Mouse (Mus musculus): ENCODE measurements around the gene Dhx34. TPM values are rescaled to one million over a fixed set of nuclear protein-coding genes. Genes with fewer than 3 reads are reported as not detected.

The Dhx34 gene
- polyA plus RNA-seq, 1 experiment from 2014 or later, result 5.6 TPM

DNA sequence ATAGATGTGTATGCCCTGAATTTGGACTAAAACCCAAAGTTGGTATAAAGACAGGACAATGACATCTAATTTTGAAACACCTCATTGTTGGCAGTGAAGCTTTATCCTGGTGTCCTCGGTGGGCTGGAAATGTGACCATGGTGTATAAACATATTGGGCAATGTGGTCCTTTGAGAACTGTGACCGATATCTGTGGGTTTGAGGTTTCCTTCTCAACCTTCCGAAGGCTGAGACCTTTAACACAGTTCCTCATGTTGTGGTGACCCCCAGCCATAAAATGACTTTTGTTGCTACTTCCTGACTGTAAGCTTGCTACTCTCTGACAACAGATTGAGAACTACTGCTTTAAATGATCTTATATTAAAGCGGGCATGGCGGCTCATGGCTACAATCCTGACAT lies 28.9 kb upstream of the Dhx34 start:
- no peaks in the 10 kb centered on the region for H3K27me3 ChIP-seq
- H3K4me3 ChIP-seq (replicated peaks), result no peak overlapping the region
- no peaks in the 10 kb centered on the region for H3K36me3 ChIP-seq (replicated peaks)
- 7% methylated on average over 5 of the region's 5 CpGs for WGBS (ENCODE audit: insufficient replicate concordance)
- H3K4me2 ChIP-seq, result no peak overlapping the region
- ATAC-seq (ENCODE audit: insufficient read depth), result no peak
- H3K9me3 ChIP-seq (replicated peaks), result no peaks in the 10 kb centered on the region
- no peak overlapping the region for H3K9ac ChIP-seq
- peaks cover 11% of the 10 kb centered on the region for H3K4me1 ChIP-seq (replicated peaks)
- H3K27ac ChIP-seq (replicated peaks), result no peak overlapping the region

DNA sequence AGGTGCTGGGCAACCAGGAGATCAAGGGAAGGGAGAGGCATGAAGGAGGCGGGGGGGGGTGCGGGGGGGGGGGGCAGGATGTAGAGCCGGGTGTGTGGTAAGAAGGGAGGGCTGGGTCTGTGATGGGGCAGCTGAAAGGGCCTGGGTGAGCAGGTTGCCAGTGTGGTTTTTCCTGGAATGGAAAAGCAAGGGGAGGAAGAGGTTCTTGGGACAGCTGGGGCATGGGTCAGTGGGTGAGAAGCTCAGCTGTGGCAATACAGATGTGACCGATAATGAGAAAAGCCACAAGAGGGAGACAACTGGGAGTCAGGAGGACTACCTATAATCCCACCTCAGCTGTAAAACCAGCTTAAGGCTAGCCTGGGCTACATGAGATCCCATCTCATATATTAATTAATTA lies 24.1 kb upstream of the Dhx34 start:
- H3K4me2 ChIP-seq, result no peak overlapping the region
- H3K9ac ChIP-seq, result no peak overlapping the region
- no peaks in the 10 kb centered on the region for H3K36me3 ChIP-seq (replicated peaks)
- no peaks in the 10 kb centered on the region for H3K27me3 ChIP-seq
- H3K9me3 ChIP-seq (replicated peaks), result no peaks in the 10 kb centered on the region
- H3K4me3 ChIP-seq (replicated peaks), result no peak overlapping the region
- 17% methylated on average over 2 of the region's 4 CpGs for WGBS (ENCODE audit: insufficient replicate concordance)
- no peak for ATAC-seq (ENCODE audit: insufficient read depth)
- H3K4me1 ChIP-seq (replicated peaks), result peaks cover 39% of the 10 kb centered on the region
- H3K27ac ChIP-seq (replicated peaks), result no peak overlapping the region

DNA sequence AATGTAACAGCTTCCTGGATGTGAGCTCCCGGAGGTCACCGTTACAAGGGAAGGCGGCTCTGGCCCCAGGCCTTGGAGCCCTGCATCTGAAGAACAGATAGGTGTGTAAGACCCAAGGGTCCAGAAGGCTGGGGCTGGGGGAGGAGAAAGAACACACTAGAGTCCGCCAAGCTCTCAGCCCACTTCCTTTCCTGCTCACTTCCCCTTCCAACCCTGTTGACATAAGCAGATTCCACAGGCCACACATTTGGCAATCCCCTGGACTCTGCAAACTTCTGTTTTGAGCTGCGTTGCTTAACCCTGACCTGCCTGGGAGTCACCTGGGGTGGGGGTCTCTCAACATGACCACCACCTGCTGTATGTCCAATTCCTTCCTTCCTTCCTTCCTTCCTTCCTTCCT lies 22.2 kb upstream of the Dhx34 start, which contains the start of gene C5ar2:
TSS of gene C5ar2 (minus strand) at position 88 of the 400 bp plus-strand sequence.
- ATAC-seq (ENCODE audit: insufficient read depth), result peak; percentile 28; the same call in 1 of the 2 replicates

DNA sequence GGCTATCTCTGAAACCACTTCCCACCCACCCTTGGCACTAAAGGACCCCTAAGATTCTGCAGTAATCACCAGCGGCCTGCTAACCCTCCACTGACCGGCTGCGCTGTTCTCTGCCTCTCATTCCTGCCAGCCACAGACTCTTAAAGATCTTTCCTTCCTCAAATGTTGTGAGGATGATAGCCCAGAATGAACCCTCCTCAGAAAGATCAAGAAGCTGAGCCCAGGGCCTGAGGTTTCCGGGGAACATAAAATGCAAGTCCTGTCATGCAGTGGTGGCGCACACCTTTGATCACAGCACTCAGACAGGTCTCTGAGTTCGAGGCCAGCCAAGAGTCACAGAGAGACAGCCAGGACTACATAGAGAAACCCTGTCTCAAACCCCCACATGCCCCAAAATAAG lies 20.4 kb upstream of the Dhx34 start:
- peak overlapping the region; percentile 56 for H3K27ac ChIP-seq (replicated peaks)
- 33% methylated on average over 6 of the region's 6 CpGs for WGBS (ENCODE audit: insufficient replicate concordance)
- peaks cover 56% of the 10 kb centered on the region for H3K4me1 ChIP-seq (replicated peaks)
- H3K27me3 ChIP-seq, result no peaks in the 10 kb centered on the region
- H3K4me2 ChIP-seq, result peak overlapping the region; percentile 19
- H3K4me3 ChIP-seq (replicated peaks), result no peak overlapping the region
- ATAC-seq (ENCODE audit: insufficient read depth), result no peak
- H3K9me3 ChIP-seq (replicated peaks), result no peaks in the 10 kb centered on the region
- peaks cover 2% of the 10 kb centered on the region; the same call in 1 of the 2 replicates for H3K36me3 ChIP-seq (replicated peaks)
- no peak overlapping the region for H3K9ac ChIP-seq

More for the DNA sequence above, 22.2 kb upstream of the Dhx34 start, which contains the start of gene C5ar2:
- WGBS (ENCODE audit: insufficient replicate concordance), result 48% methylated on average over 5 of the region's 5 CpGs
- no peaks in the 10 kb centered on the region for H3K9me3 ChIP-seq (replicated peaks)
- H3K4me2 ChIP-seq, result no peak within 1 kb of the TSS
- no peaks in the 10 kb centered on the region for H3K27me3 ChIP-seq
- no peaks in the 10 kb centered on the region for H3K36me3 ChIP-seq (replicated peaks)
- H3K9ac ChIP-seq, result no peak within 1 kb of the TSS
- H3K4me3 ChIP-seq (replicated peaks), result no peak within 1 kb of the TSS
- H3K27ac ChIP-seq (replicated peaks), result peak within 1 kb of the TSS; percentile 61
- peaks cover 53% of the 10 kb centered on the region for H3K4me1 ChIP-seq (replicated peaks)

DNA sequence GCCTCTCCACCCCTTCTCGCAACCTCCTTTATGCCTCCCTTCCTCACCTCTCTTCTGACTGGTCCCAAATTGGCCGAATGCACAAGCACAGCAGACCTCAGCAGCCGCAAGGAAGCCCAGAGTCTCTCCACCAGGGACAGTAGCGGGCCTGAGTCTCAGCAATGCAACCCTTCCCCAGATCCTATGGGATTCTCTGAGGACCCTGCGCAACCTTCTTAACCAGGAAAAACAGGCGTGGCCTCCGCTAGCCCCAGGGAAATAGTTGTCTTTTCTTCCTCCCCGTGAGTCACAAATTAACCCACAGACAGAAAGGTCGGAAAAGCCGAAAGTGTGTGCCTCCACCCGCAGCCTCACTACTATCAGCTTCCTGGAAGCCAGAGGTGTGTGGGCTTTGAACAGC lies 19.9 kb upstream of the Dhx34 start:
- Histone ChIP-seq H3K4me3 (replicated peaks) (no peak overlapping the region), H3K27me3 (no peaks in the 10 kb centered on the region), H3K9me3 (replicated peaks) (no peaks in the 10 kb centered on the region), H3K4me2 (peak overlapping the region; percentile 19), H3K27ac (replicated peaks) (peak overlapping the region; percentile 56), H3K4me1 (replicated peaks) (peaks cover 56% of the 10 kb centered on the region), H3K9ac (no peak overlapping the region), H3K36me3 (replicated peaks) (peaks cover 6% of the 10 kb centered on the region; the same call in 1 of the 2 replicates)
- 26% methylated on average over 11 of the region's 11 CpGs for WGBS (ENCODE audit: insufficient replicate concordance)
- ATAC-seq (ENCODE audit: insufficient read depth), result no peak

DNA sequence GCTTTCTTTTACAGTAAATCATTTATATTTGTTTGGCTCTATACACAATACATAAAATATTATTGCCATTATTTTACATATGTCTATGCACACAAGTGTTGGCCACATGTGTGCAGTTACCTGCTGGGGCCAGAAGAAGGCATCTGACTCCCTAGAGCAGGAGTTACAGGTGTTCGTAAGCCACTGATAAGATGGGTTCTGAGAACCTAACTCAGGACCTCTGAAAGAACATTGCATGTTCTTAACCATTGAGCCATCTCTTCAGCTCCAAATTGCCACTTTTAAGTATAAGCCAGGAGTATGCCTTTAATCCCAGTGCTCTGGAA lies 19.1 kb upstream of the Dhx34 start:
- Histone ChIP-seq H3K4me3 (replicated peaks) (no peak overlapping the region), H3K9ac (no peak overlapping the region), H3K36me3 (replicated peaks) (peaks cover 10% of the 10 kb centered on the region; the same call in 1 of the 2 replicates), H3K27me3 (no peaks in the 10 kb centered on the region), H3K4me1 (replicated peaks) (peaks cover 56% of the 10 kb centered on the region), H3K27ac (replicated peaks) (peak overlapping the region; percentile 87), H3K9me3 (replicated peaks) (no peaks in the 10 kb centered on the region), H3K4me2 (peak overlapping the region; percentile 65)
- 0 out of 2 replicates have a peak, but pooled peaks have one; percentile 5 for ATAC-seq (ENCODE audit: insufficient read depth)
- WGBS (ENCODE audit: insufficient replicate concordance), result 25% methylated on average over 1 of the region's 1 CpGs

DNA sequence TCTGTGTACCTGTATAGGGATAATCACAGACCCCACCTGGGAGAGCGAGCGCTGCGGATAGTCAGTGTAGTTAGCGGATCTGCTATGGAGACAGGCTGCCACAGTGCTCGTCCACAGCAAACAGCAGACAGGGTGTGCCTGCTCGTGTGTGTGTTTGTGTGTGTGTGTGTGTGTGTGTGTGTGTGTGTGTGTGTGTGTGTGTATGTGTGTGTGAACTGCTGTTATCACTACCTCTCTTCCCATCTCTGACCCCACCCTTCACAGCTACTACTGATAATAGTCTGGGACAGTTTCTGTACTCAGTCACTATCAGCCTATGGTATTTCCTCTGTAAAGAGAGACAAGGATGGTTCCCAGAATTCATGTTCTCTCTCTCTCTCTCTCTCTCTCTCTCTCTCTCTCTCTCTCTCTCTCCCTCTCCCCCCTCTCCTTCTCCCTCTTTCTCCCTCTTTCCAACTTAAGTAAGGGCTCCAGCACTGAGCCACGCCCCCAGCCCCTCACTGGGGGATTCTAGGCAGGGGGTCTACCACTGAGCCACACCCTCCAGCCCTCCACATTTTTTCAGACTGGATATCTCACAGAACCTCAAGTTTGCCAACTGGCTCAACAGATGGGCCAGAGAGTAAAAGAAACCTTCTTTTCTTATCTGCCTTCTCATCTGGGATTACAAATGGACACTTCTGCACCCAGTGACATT lies 18.6 kb upstream of the Dhx34 start:
- Histone ChIP-seq H3K27ac (replicated peaks) (peak overlapping the region; percentile 87), H3K4me3 (replicated peaks) (peak overlapping the region; percentile 36), H3K36me3 (replicated peaks) (peaks cover 10% of the 10 kb centered on the region; the same call in 1 of the 2 replicates), H3K9ac (peak overlapping the region; percentile 48), H3K9me3 (replicated peaks) (no peaks in the 10 kb centered on the region), H3K4me1 (replicated peaks) (peaks cover 56% of the 10 kb centered on the region), H3K4me2 (peak overlapping the region; percentile 65), H3K27me3 (no peaks in the 10 kb centered on the region)
- 26% methylated on average over 7 of the region's 7 CpGs for WGBS (ENCODE audit: insufficient replicate concordance)
- peak; percentile 87 for ATAC-seq (ENCODE audit: insufficient read depth)

DNA sequence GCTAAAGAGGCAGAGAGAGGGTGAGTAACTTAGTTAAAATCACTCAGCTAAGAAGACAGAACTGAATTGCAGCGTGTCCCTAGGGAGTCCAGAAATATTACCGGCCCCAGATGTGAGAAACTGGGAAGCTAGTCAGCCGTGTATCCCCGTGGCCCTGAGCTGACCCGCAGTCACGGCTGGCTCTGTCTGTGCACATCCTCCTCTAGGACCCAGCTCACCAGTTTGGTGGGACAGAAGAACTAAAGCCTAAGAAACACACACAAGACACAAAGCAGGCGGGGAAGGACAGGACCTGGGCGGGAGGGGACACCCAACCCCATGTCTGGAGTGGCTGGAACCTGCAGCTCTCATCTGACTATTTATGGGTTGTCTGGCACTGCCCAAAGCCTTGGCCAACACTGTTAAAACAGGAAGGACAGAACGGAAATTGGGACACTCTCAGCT lies 17.7 kb upstream of the Dhx34 start:
- H3K27ac ChIP-seq (replicated peaks), result peak overlapping the region; percentile 87
- WGBS (ENCODE audit: insufficient replicate concordance), result 38% methylated on average over 9 of the region's 9 CpGs
- peaks cover 50% of the 10 kb centered on the region for H3K4me1 ChIP-seq (replicated peaks)
- H3K36me3 ChIP-seq (replicated peaks), result peaks cover 10% of the 10 kb centered on the region; the same call in 1 of the 2 replicates
- H3K4me2 ChIP-seq, result peak overlapping the region; percentile 65
- H3K9ac ChIP-seq, result peak overlapping the region; percentile 48
- H3K9me3 ChIP-seq (replicated peaks), result no peaks in the 10 kb centered on the region
- 0 out of 2 replicates have a peak, but pooled peaks have one; percentile 22 for ATAC-seq (ENCODE audit: insufficient read depth)
- H3K4me3 ChIP-seq (replicated peaks), result peak overlapping the region; percentile 36
- no peaks in the 10 kb centered on the region for H3K27me3 ChIP-seq

DNA sequence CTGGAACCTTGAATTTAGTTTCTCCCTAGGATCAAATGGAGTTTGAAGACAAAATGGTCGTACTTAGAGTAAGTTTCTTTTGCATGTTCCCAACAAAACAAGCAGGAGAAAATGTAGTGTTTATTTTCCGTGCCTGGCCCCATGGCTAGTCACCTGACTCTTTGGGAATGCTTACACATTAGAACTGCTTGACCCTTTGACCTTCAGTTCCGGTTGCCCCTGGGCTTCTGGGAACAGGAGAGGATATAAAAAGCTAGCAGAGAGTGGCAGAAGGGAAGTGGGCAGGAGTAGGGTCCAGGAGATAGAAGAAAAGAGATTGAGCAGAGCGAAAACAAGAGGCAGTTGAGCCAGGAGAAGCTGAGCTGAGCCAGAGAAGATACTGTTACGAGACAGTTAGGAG lies 8.0 kb upstream of the Dhx34 start:
- Histone ChIP-seq H3K4me2 (no peak overlapping the region), H3K27me3 (0 out of 2 replicates have a peak, but pooled peaks cover 5% of the 10 kb centered on the region), H3K9me3 (replicated peaks) (0 out of 2 replicates have a peak, but pooled peaks cover 4% of the 10 kb centered on the region), H3K36me3 (replicated peaks) (no peaks in the 10 kb centered on the region), H3K9ac (no peak overlapping the region), H3K4me1 (replicated peaks) (peaks cover 3% of the 10 kb centered on the region; the same call in 1 of the 2 replicates), H3K4me3 (replicated peaks) (no peak overlapping the region), H3K27ac (replicated peaks) (0 out of 2 replicates have a peak overlapping the region, but pooled peaks have one; percentile 35)
- 33% methylated on average over 5 of the region's 5 CpGs for WGBS (ENCODE audit: insufficient replicate concordance)
- no peak for ATAC-seq (ENCODE audit: insufficient read depth)

DNA sequence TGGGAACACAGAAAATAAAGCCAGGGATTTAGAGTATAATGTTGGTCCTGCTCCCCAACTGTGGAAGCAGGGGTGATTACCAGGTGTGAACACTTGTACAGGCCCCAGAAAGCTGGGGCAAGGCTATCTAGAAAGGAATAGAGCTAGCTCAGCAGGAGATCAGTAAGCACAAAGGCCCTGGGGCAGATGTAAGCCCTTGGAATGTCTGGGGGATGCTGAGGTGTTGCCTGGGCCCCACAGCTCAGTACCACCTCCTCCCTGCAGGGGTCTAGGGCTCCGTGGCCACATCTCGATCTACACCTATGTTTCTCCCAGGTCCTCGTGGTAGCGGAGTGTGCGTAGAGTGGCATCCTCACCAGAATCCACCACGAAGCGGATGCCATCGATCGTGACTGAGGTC lies 7.9 kb downstream of the Dhx34 start:
- H3K36me3 ChIP-seq (replicated peaks), result peaks cover 58% of the 10 kb centered on the region
- 86% methylated on average over 9 of the region's 9 CpGs for WGBS (ENCODE audit: insufficient replicate concordance)
- H3K27me3 ChIP-seq, result no peaks in the 10 kb centered on the region
- H3K4me2 ChIP-seq, result no peak overlapping the region
- H3K4me3 ChIP-seq (replicated peaks), result no peak overlapping the region
- ATAC-seq (ENCODE audit: insufficient read depth), result no peak
- H3K27ac ChIP-seq (replicated peaks), result no peak overlapping the region
- no peak overlapping the region for H3K9ac ChIP-seq
- no peaks in the 10 kb centered on the region for H3K9me3 ChIP-seq (replicated peaks)
- no peaks in the 10 kb centered on the region; the same call in 1 of the 2 replicates for H3K4me1 ChIP-seq (replicated peaks)

DNA sequence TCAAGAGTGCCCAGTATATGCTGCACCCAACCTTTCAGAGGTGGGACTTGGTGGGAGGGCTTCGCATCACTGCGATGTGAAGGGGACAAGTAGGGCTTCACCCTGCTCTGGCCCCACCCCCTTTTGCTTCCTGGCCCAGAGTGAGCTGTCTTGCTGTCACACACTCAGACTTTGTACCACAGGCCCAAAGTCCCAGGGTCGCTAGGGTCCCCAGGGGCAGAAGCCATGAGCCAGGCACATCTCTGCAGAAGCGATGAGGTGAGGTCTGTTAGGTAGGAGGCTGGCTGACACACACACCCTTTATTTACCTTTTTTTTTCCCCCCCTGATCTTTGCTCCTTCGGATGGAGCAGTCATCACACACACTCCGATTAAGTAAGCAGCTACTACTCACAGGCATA lies 8.6 kb downstream of the Dhx34 start:
- peaks cover 55% of the 10 kb centered on the region for H3K36me3 ChIP-seq (replicated peaks)
- no peaks in the 10 kb centered on the region for H3K27me3 ChIP-seq
- 84% methylated on average over 6 of the region's 6 CpGs for WGBS (ENCODE audit: insufficient replicate concordance)
- H3K9me3 ChIP-seq (replicated peaks), result no peaks in the 10 kb centered on the region
- H3K9ac ChIP-seq, result no peak overlapping the region
- ATAC-seq (ENCODE audit: insufficient read depth), result 0 out of 2 replicates have a peak, but pooled peaks have one; percentile 33
- no peak overlapping the region for H3K27ac ChIP-seq (replicated peaks)
- H3K4me3 ChIP-seq (replicated peaks), result no peak overlapping the region
- no peak overlapping the region for H3K4me2 ChIP-seq
- no peaks in the 10 kb centered on the region; the same call in 1 of the 2 replicates for H3K4me1 ChIP-seq (replicated peaks)

Measured in liver, embryonic 15.5 days (tissue).